Mouse (Mus musculus): ENCODE data around the gene Tra2a. TPM values are rescaled to one million over a fixed set of nuclear protein-coding genes. Genes with fewer than 3 reads are reported as not detected.

The Tra2a gene
- polyA plus RNA-seq, 1 experiment from 2014 or later: 121 TPM

GRCm38 (mm10) chr6:49206416-49206815 lies 57.4 kb downstream of the Tra2a start:
- H3K9ac ChIP-seq (replicated peaks; ENCODE audit: low read length): no peak overlapping the region
- no peak overlapping the region for H3K27ac ChIP-seq (ENCODE audit: low read length)
- no peak overlapping the region for H3K4me3 ChIP-seq (ENCODE audit: low read length)
- H3K9me3 ChIP-seq (ENCODE audit: low read length): no peaks in the 10 kb centered on the region
- peaks cover 31% of the 10 kb centered on the region for H3K4me1 ChIP-seq (ENCODE audit: insufficient read depth, low read length)
- WGBS: 91% methylated on average over 1 of the region's 1 CpGs
- peaks cover 10% of the 10 kb centered on the region for H3K36me3 ChIP-seq (ENCODE audit: insufficient read depth, low read length)
- no peak overlapping the region for H3K4me2 ChIP-seq (replicated peaks; ENCODE audit: low read depth, low read length)
- no peak for ATAC-seq (ENCODE audit: low FRiP score, low TSS enrichment)
- H3K27me3 ChIP-seq (ENCODE audit: insufficient read depth, low read length): no peaks in the 10 kb centered on the region

GRCm38 (mm10) chr6:49195188-49195587 lies 68.6 kb downstream of the Tra2a start:
- H3K27ac ChIP-seq (ENCODE audit: low read length): no peak overlapping the region
- H3K4me1 ChIP-seq (ENCODE audit: insufficient read depth, low read length): no peaks in the 10 kb centered on the region
- no peak for ATAC-seq (ENCODE audit: low FRiP score, low TSS enrichment)
- H3K36me3 ChIP-seq (ENCODE audit: insufficient read depth, low read length): peaks cover 14% of the 10 kb centered on the region; the same call in 1 of the 2 replicates
- no peaks in the 10 kb centered on the region for H3K27me3 ChIP-seq (ENCODE audit: insufficient read depth, low read length)
- no peak overlapping the region for H3K9ac ChIP-seq (replicated peaks; ENCODE audit: low read length)
- H3K9me3 ChIP-seq (ENCODE audit: low read length): 0 out of 2 replicates have a peak, but pooled peaks cover 4% of the 10 kb centered on the region
- WGBS: 80% methylated on average over 10 of the region's 10 CpGs
- H3K4me3 ChIP-seq (ENCODE audit: low read length): no peak overlapping the region
- H3K4me2 ChIP-seq (replicated peaks; ENCODE audit: low read depth, low read length): no peak overlapping the region

- peaks cover 14% of the 10 kb centered on the region; the same call in 1 of the 2 replicates for H3K36me3 ChIP-seq (ENCODE audit: insufficient read depth, low read length)
- H3K4me1 ChIP-seq (ENCODE audit: insufficient read depth, low read length): no peaks in the 10 kb centered on the region
- no peaks in the 10 kb centered on the region for H3K27me3 ChIP-seq (ENCODE audit: insufficient read depth, low read length)
- WGBS: 97% methylated on average over 4 of the region's 4 CpGs
- no peak for ATAC-seq (ENCODE audit: low FRiP score, low TSS enrichment)
- 0 out of 2 replicates have a peak, but pooled peaks cover 4% of the 10 kb centered on the region for H3K9me3 ChIP-seq (ENCODE audit: low read length)
- H3K9ac ChIP-seq (replicated peaks; ENCODE audit: low read length): no peak overlapping the region
- H3K27ac ChIP-seq (ENCODE audit: low read length): no peak overlapping the region
- no peak overlapping the region for H3K4me3 ChIP-seq (ENCODE audit: low read length)
- H3K4me2 ChIP-seq (replicated peaks; ENCODE audit: low read depth, low read length): no peak overlapping the region
These were observed 69.3 kb downstream of the Tra2a start for GRCm38 (mm10) chr6:49194536-49194935.

Other genes with a start within 250 kb of the Tra2a start
- gene Gpnmb, start 227.5 kb downstream of the Tra2a start, polyA plus RNA-seq (2015; fragmentation: Nextera tagmentation; extraction: Ambion mirVana): 0.26 and 0.39 TPM in 2 replicates
- 62.8 and 72.2 TPM in 2 replicates for gene Malsu1, start 190.2 kb downstream of the Tra2a start, polyA plus RNA-seq (2015; fragmentation: Nextera tagmentation; extraction: Ambion mirVana)
- gene Igf2bp3, start 49.1 kb downstream of the Tra2a start, polyA plus RNA-seq (2015; fragmentation: Nextera tagmentation; extraction: Ambion mirVana): 40.8 and 44.4 TPM in 2 replicates
- 11.6 and 13.2 TPM in 2 replicates for gene Ccdc126, start 55.2 kb upstream of the Tra2a start, polyA plus RNA-seq (2015; fragmentation: Nextera tagmentation; extraction: Ambion mirVana)
- 6.0 and 6.2 TPM in 2 replicates for gene Fam221a, start 103.7 kb upstream of the Tra2a start, polyA plus RNA-seq (2015; fragmentation: Nextera tagmentation; extraction: Ambion mirVana)
- gene Stk31, start 131.6 kb upstream of the Tra2a start, polyA plus RNA-seq (2015; fragmentation: Nextera tagmentation; extraction: Ambion mirVana): 0.11 and 0.14 TPM in 2 replicates

All from kidney, embryonic 16.5 days (tissue).